Mouse (Mus musculus) CH12.LX (cell line): ENCODE measurements around the gene Treml4. TPM values are rescaled to one million over a fixed set of nuclear protein-coding genes. Genes with fewer than 3 reads are reported as not detected.

Experiments used
- DNase-seq: peaks from one replicate; pipeline ENCODE4 v3.0.0-alpha.2; 2013; ENCODE audit errors: extremely low read depth
- H3K27ac ChIP-seq: 2 replicates; pipeline ENCODE4 v1.5.1; 2012; ENCODE audit warnings: low read depth, mild to moderate bottlenecking, control low read depth, moderate library complexity; ENCODE audit not compliant: insufficient read depth
- H3K27me3 ChIP-seq: replicated peaks from 2 replicates; pipeline ENCODE3; 2012; ENCODE audit warnings: inconsistent platforms
- H3K36me3 ChIP-seq, 2 experiments: replicated peaks in 1 of 2; 2 replicates each; pipeline versions ENCODE3 to v1.6.1; 2012; ENCODE audit warnings: inconsistent platforms in 1 of 2, low read length in 1 of 2, mild to moderate bottlenecking in 1 of 2, mixed read lengths in 1 of 2, moderate library complexity in 1 of 2; ENCODE audit not compliant: control insufficient read depth in 1 of 2, insufficient read depth in 1 of 2
- H3K4me1 ChIP-seq, 2 experiments: 2 replicates each; pipeline ENCODE4 v1.6.1; 2012; ENCODE audit warnings: inconsistent platforms in 1 of 2, moderate library complexity in 1 of 2; ENCODE audit not compliant: insufficient read depth in 2 of 2, control insufficient read depth in 1 of 2
- H3K4me2 ChIP-seq: 2 replicates; pipeline ENCODE4 v1.6.1; 2012; ENCODE audit warnings: low read depth, mild to moderate bottlenecking, control low read depth; ENCODE audit not compliant: poor library complexity, insufficient read depth, severe bottlenecking
- H3K4me3 ChIP-seq, 3 experiments: fragments of 150-350 bp in 1 of 3; sonication (generic) in 1 of 3; replicated peaks in 1 of 3; 2 replicates each; pipeline versions ENCODE3 to v1.5.1; 2011 to 2012; ENCODE audit warnings: low read depth in 2 of 3, low read length in 2 of 3, mild to moderate bottlenecking in 2 of 3, moderate library complexity in 2 of 3, control low read depth in 1 of 3, improper control_type of control experiment in 1 of 3, inconsistent platforms in 1 of 3, mixed read lengths in 1 of 3; ENCODE audit not compliant: poor library complexity in 1 of 3
- H3K79me2 ChIP-seq: replicated peaks from 2 replicates; pipeline ENCODE4 v1.6.1; 2012; ENCODE audit warnings: mild to moderate bottlenecking, moderate library complexity; ENCODE audit not compliant: control insufficient read depth, poor library complexity, insufficient read depth, severe bottlenecking; ENCODE audit errors: extremely low read depth
- H3K9ac ChIP-seq: 2 replicates; pipeline ENCODE4 v1.6.1; 2012; ENCODE audit warnings: low read depth, mild to moderate bottlenecking, control low read depth, moderate library complexity; ENCODE audit not compliant: insufficient read depth
- H3K9me3 ChIP-seq: replicated peaks from 2 replicates; pipeline ENCODE3; 2012; ENCODE audit warnings: low read length, inconsistent platforms, mixed read lengths
- BHLHE40 ChIP-seq: IDR thresholded peaks from 2 replicates; pipeline ENCODE4 v1.6.1; 2011; ENCODE audit warnings: mild to moderate bottlenecking, low read depth, low read length, improper control_type of control experiment
- E2F4 ChIP-seq: IDR thresholded peaks from 2 replicates; pipeline ENCODE4 v1.6.1; 2011; ENCODE audit warnings: low read depth, low read length, improper control_type of control experiment; ENCODE audit not compliant: insufficient replicate concordance
- ETS1 ChIP-seq: conservative IDR thresholded peaks from 2 replicates; pipeline ENCODE4 v1.6.1; 2012; ENCODE audit warnings: low read depth, mild to moderate bottlenecking, inconsistent platforms, low read length, improper control_type of control experiment, moderate library complexity
- GABPA ChIP-seq: IDR thresholded peaks from 2 replicates; pipeline ENCODE4 v1.6.1; 2012; ENCODE audit warnings: low read depth, low read length, improper control_type of control experiment, inconsistent platforms; ENCODE audit not compliant: insufficient replicate concordance
- IRF4 ChIP-seq: IDR thresholded peaks from 2 replicates; pipeline ENCODE4 v1.6.1; 2014; ENCODE audit warnings: low read depth, mild to moderate bottlenecking, inconsistent platforms, low read length, improper control_type of control experiment
- JUN ChIP-seq: IDR thresholded peaks from 2 replicates; pipeline ENCODE4 v1.6.1; 2011; ENCODE audit warnings: low read depth, mild to moderate bottlenecking, low read length, improper control_type of control experiment, moderate library complexity; ENCODE audit not compliant: insufficient read depth
- JUND ChIP-seq: conservative IDR thresholded peaks from 2 replicates; pipeline ENCODE4 v1.6.1; 2011; ENCODE audit warnings: low read depth, low read length, improper control_type of control experiment
- KAT2A ChIP-seq: IDR thresholded peaks from 2 replicates; pipeline ENCODE4 v1.6.1; 2012; ENCODE audit warnings: low read length, improper control_type of control experiment, inconsistent platforms; ENCODE audit not compliant: insufficient replicate concordance
- MAX ChIP-seq: IDR thresholded peaks from 2 replicates; pipeline ENCODE4 v1.6.1; 2011; ENCODE audit warnings: low read length, improper control_type of control experiment
- MAZ ChIP-seq: IDR thresholded peaks from 2 replicates; pipeline ENCODE4 v1.6.1; 2012; ENCODE audit warnings: low read depth, mild to moderate bottlenecking, inconsistent platforms, low read length, improper control_type of control experiment, moderate library complexity
- MXI1 ChIP-seq: IDR thresholded peaks from 2 replicates; pipeline ENCODE4 v1.6.1; 2011; ENCODE audit warnings: mild to moderate bottlenecking, low read depth, low read length, improper control_type of control experiment
- MYC ChIP-seq: IDR thresholded peaks from 2 replicates; pipeline ENCODE4 v1.6.1; 2011; ENCODE audit warnings: low read depth, mild to moderate bottlenecking, improper control_type of control experiment, low read length
- SIN3A ChIP-seq: IDR thresholded peaks from 2 replicates; pipeline ENCODE4 v1.6.1; 2012; ENCODE audit warnings: low read length, improper control_type of control experiment, inconsistent platforms
- SMC3 ChIP-seq: IDR thresholded peaks from 2 replicates; pipeline ENCODE4 v1.6.1; 2011; ENCODE audit warnings: low read depth, low read length, improper control_type of control experiment
- TBP ChIP-seq: conservative IDR thresholded peaks from 2 replicates; pipeline ENCODE4 v1.6.1; 2011; ENCODE audit warnings: low read depth, low read length, improper control_type of control experiment
- TCF12 ChIP-seq: IDR thresholded peaks from 2 replicates; pipeline ENCODE4 v1.6.1; 2014; ENCODE audit warnings: low read depth, mild to moderate bottlenecking, inconsistent platforms, low read length, improper control_type of control experiment
- USF2 ChIP-seq: conservative IDR thresholded peaks from 2 replicates; pipeline ENCODE4 v1.6.1; 2011; ENCODE audit warnings: low read depth, low read length, improper control_type of control experiment
- ZC3H11A ChIP-seq: IDR thresholded peaks from 2 replicates; pipeline ENCODE4 v1.6.1; 2012; ENCODE audit warnings: low read depth, mild to moderate bottlenecking, inconsistent platforms, low read length, improper control_type of control experiment
- ZKSCAN1 ChIP-seq: IDR thresholded peaks from 2 replicates; pipeline ENCODE4 v1.6.1; 2012; ENCODE audit warnings: low read depth, inconsistent platforms, low read length, improper control_type of control experiment, borderline replicate concordance
- dilution Hi-C: fragments of 300-500 bp; cut with MboI; formaldehyde crosslinking; loops from 2 replicates; pipeline ENCODE4 v1.14.3; 2020; ENCODE audit warnings: low sequenced_read_pairs; ENCODE audit not compliant: extremely low pct_unique_long_range_greater_than_20kb, extremely low pct_ligation_motif_present
- in situ Hi-C: fragments of 300-500 bp; cut with MboI; formaldehyde crosslinking; loops from 3 replicates; pipeline ENCODE4 v1.14.3; 2019; ENCODE audit warnings: low sequenced_read_pairs, low pct_ligation_motif_present, low pct_unique_long_range_greater_than_20kb, mixed read lengths
- polyA plus RNA-seq: library from polyadenylated mRNA; unstranded; fragments of >175 nt; gene quantifications from 2 replicates; pipeline ENCODE4 v1.2.1, GENCODE M21; 2012; ENCODE audit warnings: low read depth; ENCODE audit not compliant: insufficient read length
- total RNA-seq, 2 experiments: library from RNA; depleted of rRNA; stranded (reverse); fragments of 300-350 nt in 1 of 2; fragments of >200 nt in 1 of 2; gene quantifications; 2 replicates each; pipeline ENCODE4 v1.2.3; 2012 to 2014

Gene Treml4
- total and polyA plus RNA-seq, 3 experiments = 0.13 to 1.1 (median 0.55) TPM

DNA sequence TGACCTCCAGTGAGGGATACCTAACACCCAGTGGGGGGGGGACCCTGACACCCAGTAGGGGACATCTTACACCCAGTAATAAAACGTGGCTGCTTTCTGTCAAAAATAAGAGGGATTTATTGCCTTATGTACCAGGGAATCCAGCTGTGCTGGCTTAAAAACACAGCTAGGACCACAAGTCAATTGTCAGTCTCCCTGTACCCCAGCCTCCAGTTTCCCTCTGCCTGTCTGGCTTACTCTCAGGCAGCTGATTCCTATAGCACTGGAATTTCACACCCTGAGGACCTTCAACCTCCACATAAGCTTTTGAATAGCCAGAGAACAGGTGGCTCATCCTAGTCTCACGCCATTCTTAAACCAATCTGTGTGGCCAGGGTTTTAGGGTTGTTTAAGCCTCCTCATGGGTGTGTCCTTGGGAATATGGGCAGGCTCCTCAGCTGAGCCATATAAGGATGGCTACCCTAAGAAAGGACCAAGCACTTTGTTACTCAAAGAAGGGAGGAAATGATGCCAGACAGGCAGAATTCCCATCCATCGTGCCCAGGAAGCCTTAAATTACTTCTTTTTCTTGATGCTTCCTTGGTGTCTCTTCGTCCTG, 28.2 kb upstream of the Treml4 start:
- Histone ChIP-seq H3K27me3 (no peaks in the 10 kb centered on the region), H3K4me3 (no peak overlapping the region), H3K4me2 (no peak overlapping the region), H3K9ac (no peak overlapping the region), H3K9me3 (no peaks in the 10 kb centered on the region), H3K36me3 (no peaks in the 10 kb centered on the region), H3K79me2 (no peaks in the 10 kb centered on the region), H3K27ac (no peak overlapping the region), H3K4me1 (peaks cover 3 to 15% of the 10 kb centered on the region in 2 experiments)
- DNase-seq = no peak
- TF ChIP-seq MXI1 = no peak
- no peak for TF ChIP-seq BHLHE40
- no peak for TF ChIP-seq SMC3
- TF ChIP-seq IRF4 = no peak
- TF ChIP-seq ZC3H11A = no peak
- no peak for TF ChIP-seq E2F4
- no peak for TF ChIP-seq JUND
- no peak for TF ChIP-seq TCF12
- TF ChIP-seq MYC = no peak
- no peak for TF ChIP-seq GABPA
- in situ Hi-C loops (no loop called here), dilution Hi-C loops (no loop called here)

DNA sequence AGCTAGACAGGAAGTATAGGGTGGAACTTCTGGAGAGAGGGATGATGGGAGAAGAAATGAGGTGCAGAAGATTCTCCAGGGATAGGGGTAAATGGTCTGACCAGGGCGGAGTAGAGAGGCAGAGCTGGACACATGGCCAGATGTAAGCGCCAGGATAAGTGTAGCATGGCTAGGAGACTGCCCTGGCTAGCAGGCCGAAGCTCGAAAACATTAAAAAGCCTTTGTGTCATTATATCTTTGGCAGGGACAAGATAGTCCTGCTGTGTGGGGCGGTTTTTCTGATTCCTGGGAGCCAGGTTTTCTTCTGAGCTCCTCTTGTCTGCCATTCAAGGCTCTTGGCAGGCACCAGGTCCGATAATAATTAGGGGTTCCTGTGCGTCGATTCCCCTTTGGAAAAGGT, 26.5 kb upstream of the Treml4 start:
- dilution Hi-C loops (no loop called here), in situ Hi-C loops (no loop called here)

More for the DNA sequence above, 26.5 kb upstream of the Treml4 start:
- H3K9ac ChIP-seq = no peak overlapping the region
- no peaks in the 10 kb centered on the region for H3K79me2 ChIP-seq
- no peak overlapping the region for H3K4me3 ChIP-seq
- H3K4me2 ChIP-seq = no peak overlapping the region
- no peaks in the 10 kb centered on the region for H3K27me3 ChIP-seq
- TF ChIP-seq ETS1 (no peak), MAZ (no peak), MXI1 (no peak), MAX (no peak), ZKSCAN1 (no peak), SMC3 (no peak), JUN (no peak), TBP (no peak), KAT2A (no peak), SIN3A (no peak), USF2 (no peak), MYC (no peak)
- H3K9me3 ChIP-seq = no peaks in the 10 kb centered on the region
- no peak overlapping the region for H3K27ac ChIP-seq
- H3K36me3 ChIP-seq = no peaks in the 10 kb centered on the region
- no peak for DNase-seq
- H3K4me1 ChIP-seq = peaks cover 0 to 1% of the 10 kb centered on the region in 2 experiments; a peak in 2 of 4 replicates
